Mouse (Mus musculus): ENCODE data around the gene Slc35e3. TPM values are rescaled to one million over a fixed set of nuclear protein-coding genes. Genes with fewer than 3 reads are reported as not detected.

Slc35e3 gene
- total RNA-seq (2021) = 14.0 and 17.0 TPM in 2 replicates
- long read RNA-seq, transcript Slc35e3-201 (5 exons, 3,489 nt) = major isoform, 5 of 9 reads
- long read RNA-seq, partial matches to known transcripts = 2 of 9 reads
- long read RNA-seq, other reads (novel, unspliced or antisense) = 2 of 9 reads

DNA sequence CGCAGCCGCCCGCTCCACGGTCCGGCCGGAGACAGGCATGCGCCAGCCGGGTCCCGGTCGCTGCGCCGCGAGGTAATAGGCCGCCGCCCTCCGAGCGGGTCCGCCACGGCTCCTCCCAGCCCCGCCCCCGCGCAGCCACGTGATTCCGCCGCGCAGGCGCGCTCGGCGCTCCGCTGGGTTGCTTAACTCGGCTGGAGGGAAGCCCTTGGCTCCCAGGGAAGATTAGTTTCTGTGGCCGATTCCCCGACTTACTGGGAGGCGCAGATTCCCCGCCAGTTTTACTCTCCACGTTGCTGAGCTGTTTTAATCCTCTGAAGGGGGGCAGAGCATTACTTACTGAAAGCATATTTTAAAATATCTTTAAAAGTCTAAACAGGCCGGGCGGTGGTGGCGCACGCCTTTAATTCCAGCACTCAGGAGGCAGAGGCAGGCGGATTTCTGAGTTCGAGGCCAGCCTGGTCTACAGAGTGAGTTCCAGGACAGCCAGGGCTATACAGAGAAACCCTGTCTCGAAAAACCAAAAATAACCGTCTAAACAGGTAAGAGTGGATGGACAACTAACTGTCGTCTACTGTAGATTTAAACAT, at the start of gene Slc35e3:
TSS of gene Slc35e3 (minus strand) at position 69 of the 587 bp plus-strand sequence.
- peak; percentile 99 for DNase-seq

DNA sequence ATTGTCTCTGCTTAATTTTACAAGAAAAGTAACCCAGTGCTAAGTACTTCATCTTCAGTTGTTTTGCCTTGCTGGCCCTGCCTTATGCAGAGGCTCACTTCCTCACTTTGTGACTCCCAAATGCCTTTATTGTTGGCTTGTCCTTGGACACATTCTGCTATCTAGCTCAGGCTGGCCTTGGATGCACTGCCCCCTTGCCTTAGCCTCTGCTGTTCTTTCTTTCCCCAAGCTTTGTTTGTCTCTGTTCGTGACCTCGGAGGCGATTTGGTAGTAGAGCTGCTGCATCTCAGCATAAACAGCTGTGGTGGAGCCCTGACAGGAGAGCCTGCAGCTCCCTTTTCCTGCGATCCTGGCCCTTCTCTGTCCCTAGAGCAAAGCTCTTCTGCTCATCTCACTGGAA, 49.0 kb upstream of the Slc35e3 start:
- no peak for DNase-seq

- DNase-seq = no peak
Measured at GRCm38 (mm10) chr10:117793436-117794030, 47.4 kb upstream of the Slc35e3 start.

DNA sequence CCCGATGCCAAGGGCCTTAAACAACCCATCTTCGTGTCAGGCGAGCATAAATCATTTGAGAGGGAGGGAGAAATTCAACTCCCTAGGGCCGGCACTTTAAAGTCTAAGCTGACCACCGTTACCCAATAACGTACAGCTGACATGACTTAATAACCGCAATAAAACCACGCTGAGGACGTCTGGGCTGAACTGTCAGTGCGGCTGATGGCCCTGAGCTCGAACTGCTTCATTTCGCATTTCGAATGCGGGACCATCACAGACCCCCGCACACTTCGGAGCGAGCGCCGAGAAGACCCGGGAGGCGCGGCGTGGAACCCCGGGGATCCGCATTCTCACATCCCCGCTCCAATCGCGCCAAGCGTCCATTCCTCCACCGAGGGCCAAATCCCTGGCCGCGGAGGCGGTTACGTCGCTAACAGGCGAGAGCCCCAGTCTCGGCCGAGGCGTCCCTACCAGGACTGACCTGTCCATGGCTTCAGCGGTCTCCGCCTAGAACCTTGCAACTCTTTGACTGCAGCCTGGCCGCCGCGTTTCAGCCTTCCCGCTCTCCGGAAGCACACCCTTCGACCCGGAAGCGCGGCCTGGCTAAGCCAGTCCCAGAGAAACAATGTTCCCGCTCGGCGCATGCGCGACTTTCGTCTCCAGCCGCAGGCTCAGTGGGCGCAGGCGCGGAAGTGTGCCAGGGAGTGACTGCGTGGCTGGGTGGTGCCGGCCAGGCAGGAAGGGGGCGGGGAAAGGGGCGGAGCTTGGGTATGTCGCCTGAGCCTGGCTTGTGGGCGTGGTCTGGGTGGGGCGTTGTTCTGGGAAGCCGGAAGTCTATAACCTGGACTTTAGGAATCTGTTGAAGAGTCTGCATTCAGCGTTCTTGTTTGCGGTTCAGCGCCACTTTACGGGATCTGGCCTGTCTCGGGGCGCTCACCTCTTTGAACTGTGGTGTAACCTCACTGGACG, 46.3 kb upstream of the Slc35e3 start, which contains the start of gene Nup107:
TSS of gene Nup107 (minus strand) at position 565 of the 951 bp plus-strand sequence.
- DNase-seq = peak; percentile 100

- DNase-seq = no peak
Measured at GRCm38 (mm10) chr10:117791171-117791470, 45.0 kb upstream of the Slc35e3 start.

GRCm38 (mm10) chr10:117790421-117791170, 44.4 kb upstream of the Slc35e3 start:
- DNase-seq = no peak

GRCm38 (mm10) chr10:117790011-117790410, 43.8 kb upstream of the Slc35e3 start:
- DNase-seq = no peak

DNA sequence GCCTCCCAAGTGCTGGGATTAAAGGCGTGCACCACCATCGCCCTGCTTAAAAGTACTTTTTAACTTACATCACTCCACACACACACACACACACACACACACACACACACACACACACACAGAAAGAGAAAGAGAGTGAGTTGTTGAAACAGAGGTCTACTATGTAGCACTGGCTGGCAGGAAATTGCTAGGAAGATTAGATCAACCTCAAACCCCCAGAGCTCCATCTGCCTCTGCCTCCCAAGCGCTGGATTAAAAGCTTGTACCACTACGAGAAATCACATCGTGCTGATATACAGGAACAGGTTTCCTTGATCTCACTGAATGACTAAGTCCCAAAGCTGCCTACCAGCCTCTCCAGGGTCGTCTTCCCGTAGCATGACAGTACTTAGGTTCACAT, 38.5 kb upstream of the Slc35e3 start:
- DNase-seq = no peak

DNA sequence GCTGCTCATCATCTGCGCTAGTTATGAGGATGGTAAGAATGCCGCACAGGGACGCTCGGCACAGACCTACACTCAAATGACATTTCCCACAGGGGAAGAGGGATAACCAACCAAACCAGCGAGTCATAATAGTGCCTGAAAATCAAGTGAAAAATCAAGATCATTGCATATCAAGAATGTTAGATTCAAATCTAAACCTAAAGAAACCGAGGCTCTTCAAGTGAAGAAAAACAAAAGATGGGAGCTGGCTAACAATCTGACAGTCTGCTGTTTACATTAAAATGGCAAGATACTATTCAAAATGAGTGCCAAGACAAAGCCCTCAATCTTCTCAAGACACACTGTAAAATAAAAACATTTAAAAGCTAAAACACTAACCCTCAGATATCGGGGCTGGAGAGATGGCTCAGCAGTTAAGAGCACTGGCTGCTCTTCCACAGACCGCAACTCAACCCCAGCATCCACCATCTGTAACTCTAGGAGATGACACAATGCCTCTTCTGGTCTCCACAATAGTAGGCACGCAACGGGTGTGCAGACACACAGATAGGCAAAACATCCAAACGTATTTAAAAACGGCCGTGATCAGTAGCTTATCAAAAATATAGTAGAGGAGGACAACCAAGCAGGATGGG, 37.7 kb upstream of the Slc35e3 start:
- DNase-seq = no peak

GRCm38 (mm10) chr10:117782491-117783260, 36.5 kb upstream of the Slc35e3 start:
- no peak for DNase-seq

- DNase-seq = no peak
Measured at GRCm38 (mm10) chr10:117782056-117782455, 35.9 kb upstream of the Slc35e3 start.

DNA sequence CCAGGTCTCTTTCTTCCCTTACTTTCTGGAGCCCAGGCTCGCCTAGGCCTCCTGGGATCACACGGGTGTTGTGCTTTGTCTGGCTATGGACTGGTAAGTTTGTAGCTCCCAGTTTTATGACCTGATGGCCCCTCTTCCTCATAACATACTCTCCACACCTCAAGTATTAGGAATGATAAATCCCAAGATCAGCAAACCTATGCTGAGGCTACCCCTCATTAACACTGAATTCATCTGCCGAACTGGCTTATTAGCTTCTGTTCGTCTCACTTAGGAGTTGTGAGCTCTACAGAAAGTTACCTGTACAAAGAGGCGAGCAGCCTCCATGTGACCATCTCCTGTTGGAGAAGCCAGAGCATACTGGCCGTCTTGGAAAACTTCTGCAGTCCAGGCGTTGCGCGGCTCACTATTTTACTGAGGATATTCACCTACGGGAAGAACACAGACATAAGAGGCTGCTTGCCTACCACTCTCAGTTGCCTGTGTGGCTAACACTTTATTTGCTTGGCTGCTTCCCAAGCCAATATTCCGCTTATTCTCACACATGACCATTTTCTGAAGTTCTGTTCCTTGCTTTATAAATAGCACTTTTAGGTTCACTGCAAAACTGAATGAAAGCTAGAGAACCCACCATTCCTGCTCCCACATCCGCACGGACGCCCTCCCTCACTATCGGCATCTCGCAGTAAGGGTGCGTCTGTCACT, 35.0 kb upstream of the Slc35e3 start:
- DNase-seq = no peak

GRCm38 (mm10) chr10:117780306-117780911, 34.2 kb upstream of the Slc35e3 start:
- no peak for DNase-seq

DNA sequence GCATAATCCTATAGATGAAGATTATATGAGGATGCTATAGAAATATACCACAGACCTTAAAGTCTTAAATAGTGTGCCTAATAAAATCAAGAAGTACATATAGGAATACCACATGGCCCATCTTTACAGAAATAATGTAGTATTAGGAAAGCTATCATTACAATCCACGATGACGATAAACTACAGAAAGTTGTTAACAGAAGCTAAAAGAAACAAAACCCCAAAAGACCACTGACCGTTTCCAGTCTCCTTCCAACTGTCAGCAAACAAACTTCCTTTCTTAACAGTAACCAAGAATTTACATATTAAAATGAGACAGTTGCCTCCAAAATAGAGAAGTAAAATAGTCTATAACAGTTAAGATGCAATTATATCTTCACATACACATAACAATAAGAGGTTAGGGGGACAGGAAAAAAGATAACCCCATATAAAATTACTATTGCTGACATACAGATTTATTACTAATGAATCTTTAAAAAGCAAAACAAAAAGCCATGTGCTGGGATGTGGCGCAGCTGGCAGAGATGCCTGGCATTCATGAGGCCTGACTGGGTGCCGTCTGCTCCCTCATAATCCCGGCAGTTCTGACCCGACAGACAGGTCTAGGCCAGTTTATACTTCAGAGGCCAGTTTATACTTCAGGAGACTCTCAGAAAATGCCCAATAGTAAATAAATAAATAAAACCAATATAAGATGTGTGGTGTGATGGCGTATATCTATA, 33.6 kb upstream of the Slc35e3 start:
- no peak for DNase-seq

- DNase-seq = no peak
Measured at GRCm38 (mm10) chr10:117778951-117779350, 32.8 kb upstream of the Slc35e3 start.

GRCm38 (mm10) chr10:117778328-117778910, 32.3 kb upstream of the Slc35e3 start:
- DNase-seq = no peak

GRCm38 (mm10) chr10:117777501-117778327, 31.5 kb upstream of the Slc35e3 start:
- no peak for DNase-seq

DNA sequence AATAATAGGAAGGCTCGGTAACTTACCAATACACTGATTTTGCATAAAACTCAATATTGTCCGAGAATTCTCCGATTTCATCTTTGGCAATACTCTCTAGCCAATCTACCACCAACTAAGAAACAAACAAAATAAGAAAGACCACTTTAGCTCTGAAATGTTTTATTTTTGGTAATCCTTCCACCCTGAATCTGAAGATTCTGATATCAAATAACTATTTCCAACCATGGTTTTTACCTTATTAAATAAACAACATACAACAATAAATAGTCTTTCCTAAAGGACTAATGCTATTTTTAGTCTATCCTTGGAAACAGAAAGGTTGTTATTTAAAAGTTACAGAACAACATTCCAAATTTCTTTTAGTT, 30.9 kb upstream of the Slc35e3 start:
- DNase-seq = no peak

Measured in adrenal gland, postnatal 25 days (tissue).